Mouse (Mus musculus): ENCODE results near the gene Zfp524. TPM values are rescaled to one million over a fixed set of nuclear protein-coding genes. Genes with fewer than 3 reads are reported as not detected.
"Not testable (repeated sequence)": the region's sequence is repeated elsewhere in the genome, so short reads cannot be mapped to it uniquely, and the experiment has no call there.

Gene Zfp524
- 1 to 10 TPM; 5.3 to 6.7 TPM for total RNA-seq (2021)
- long read RNA-seq, experiment 1, partial matches to known transcripts = 0 of 2 reads
- long read RNA-seq, experiment 1, other reads (novel, unspliced or antisense) = 0 of 2 reads
- long read RNA-seq, experiment 2, partial matches to known transcripts = 0 of 3 reads
- long read RNA-seq, experiment 2, other reads (novel, unspliced or antisense) = 0 of 3 reads

GRCm38 (mm10) chr7:5014251-5015117, at the start of gene Zfp524, which contains the start of gene Fiz1:
Zfp524 (plus strand) TSS chr7:5014415.
Fiz1 (minus strand) TSS chr7:5014697.
- peak; percentile 97 to 98 for DNase-seq (ENCODE audit: low spot score in 2 of 2)

DNA sequence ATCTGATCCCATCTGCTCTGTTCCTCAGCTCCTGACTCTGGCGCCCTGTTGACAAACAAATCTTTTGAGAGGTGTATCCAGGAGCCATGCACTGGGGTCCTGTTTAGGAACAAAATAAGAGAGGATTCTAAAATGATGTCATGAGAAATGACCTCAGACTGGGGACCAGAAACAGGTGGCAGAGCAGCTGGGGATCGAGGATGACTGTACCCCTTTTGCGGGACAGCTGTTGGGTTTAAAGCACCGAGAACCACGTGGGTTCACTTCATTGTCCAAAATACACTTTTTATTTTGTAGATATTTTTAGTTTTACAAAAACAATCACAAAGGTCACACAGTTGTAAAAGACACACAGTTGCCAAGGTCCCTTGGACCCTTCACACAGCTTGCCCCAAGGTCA, 49.2 kb upstream of the Zfp524 start:
- intact Hi-C loops (cut with DNase I) = no loop called here
- DNase-seq (ENCODE audit: low spot score in 2 of 2) = no peak

More at GRCm38 (mm10) chr7:5014251-5015117, at the start of gene Zfp524, which contains the start of gene Fiz1:
- intact Hi-C loops (cut with DNase I) = loop anchor here (5.0 kb wide), 1 partner anchor 43 kb away; no protein-coding TSS in a partner anchor

- intact Hi-C loops (cut with DNase I) = no loop called here
- DNase-seq (ENCODE audit: low spot score in 2 of 2) = no peak
Observed at GRCm38 (mm10) chr7:4971068-4971467, 43.1 kb upstream of the Zfp524 start, which contains the start of gene Sbk3. Sbk3 (minus strand) TSS chr7:4971168.

GRCm38 (mm10) chr7:4971710-4972109, 42.5 kb upstream of the Zfp524 start:
- DNase-seq (ENCODE audit: low spot score in 2 of 2) = no peak
- intact Hi-C loops (cut with DNase I) = no loop called here

DNA sequence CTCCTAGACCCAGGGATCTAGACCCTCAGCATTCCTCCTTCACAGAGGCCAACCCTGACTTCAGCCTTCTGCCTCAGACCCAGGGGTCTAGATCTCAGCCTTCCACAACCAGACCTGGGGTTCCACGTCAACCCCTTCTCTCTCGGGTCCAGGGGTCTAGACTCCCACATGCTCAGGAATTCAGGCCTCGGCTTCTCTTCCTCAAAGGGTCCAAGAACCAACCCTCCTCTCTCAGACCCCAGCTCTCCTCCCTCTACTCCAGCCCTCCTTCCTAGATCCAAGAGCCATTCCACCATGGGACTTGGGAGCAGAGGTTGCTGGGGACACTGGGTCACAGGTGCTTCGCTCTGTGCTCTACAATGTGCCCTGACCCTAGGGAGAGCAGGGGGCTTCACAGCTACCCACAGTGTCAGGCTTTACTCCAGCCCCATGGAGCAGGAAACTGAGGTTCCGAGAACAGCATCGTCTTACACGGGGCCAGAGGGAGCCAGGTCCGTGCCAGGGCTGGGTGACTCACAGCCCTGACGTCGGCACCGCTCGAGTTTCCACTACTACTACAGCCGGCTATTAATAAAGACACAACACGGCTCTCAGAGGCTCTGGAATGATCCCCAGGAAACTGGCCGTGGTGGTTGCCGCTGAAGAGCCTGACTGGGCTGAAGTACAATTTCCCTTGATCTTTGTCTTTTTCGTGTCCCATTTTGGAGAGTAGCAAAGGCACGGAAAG, 41.7 kb upstream of the Zfp524 start:
- intact Hi-C loops (cut with DNase I) = no loop called here
- DNase-seq (ENCODE audit: low spot score in 2 of 2) = no peak

DNA sequence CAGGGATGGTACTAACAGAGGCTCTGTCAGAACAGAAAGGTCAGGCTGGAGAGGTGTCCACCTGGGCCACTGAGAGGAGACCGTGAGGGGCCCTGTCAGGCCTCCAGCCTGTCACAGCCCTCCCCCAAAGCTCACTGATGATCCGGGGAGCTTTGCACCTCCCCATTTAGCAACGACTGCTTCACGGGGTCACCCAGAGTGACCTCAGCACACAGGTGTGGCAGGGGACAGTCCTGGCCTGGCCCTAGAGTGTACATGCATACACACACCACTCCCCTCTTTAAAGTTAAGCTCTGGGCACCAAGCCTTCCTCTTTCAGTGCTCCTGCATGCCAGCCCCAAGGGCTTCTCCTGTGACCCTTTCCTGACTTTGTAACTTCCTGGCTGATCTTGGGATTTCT, 38.8 kb upstream of the Zfp524 start:
- intact Hi-C loops (cut with DNase I) = no loop called here
- no peak for DNase-seq (ENCODE audit: low spot score in 2 of 2)

- intact Hi-C loops (cut with DNase I) = no loop called here
- no peak for DNase-seq (ENCODE audit: low spot score in 2 of 2)
Observed at GRCm38 (mm10) chr7:4976832-4977231, 37.4 kb upstream of the Zfp524 start.

DNA sequence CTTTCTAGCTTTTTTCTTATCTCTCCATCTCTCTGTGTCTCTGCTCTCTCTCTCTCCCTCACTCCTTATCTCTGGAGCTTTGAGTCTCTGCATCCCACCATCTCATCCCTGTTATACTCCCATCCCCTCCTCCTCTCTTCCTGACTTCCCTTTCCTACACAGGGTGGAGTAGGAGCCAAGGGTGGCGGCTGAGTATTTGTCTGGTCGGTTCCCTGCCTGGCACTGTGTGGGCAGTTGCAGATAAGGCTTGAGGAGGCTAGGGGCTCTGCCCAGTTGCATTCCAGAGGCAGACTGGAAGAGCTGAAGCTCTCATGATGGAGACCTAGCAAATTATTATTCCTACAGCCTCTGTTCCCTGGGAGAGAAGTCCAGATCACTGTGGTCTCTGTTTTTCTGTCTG, 26.0 kb upstream of the Zfp524 start:
- intact Hi-C loops (cut with DNase I) = no loop called here
- no peak for DNase-seq (ENCODE audit: low spot score in 2 of 2)

GRCm38 (mm10) chr7:4993347-4993998, 20.7 kb upstream of the Zfp524 start:
- intact Hi-C loops (cut with DNase I) = no loop called here
- no peak for DNase-seq (ENCODE audit: low spot score in 2 of 2)

- DNase-seq (ENCODE audit: low spot score in 2 of 2) = no peak
Observed at GRCm38 (mm10) chr7:4993999-4994788, 20.0 kb upstream of the Zfp524 start.

GRCm38 (mm10) chr7:4995268-4996002, 18.8 kb upstream of the Zfp524 start:
- intact Hi-C loops (cut with DNase I) = no loop called here
- no peak for DNase-seq (ENCODE audit: low spot score in 2 of 2)

More at GRCm38 (mm10) chr7:4993999-4994788, 20.0 kb upstream of the Zfp524 start:
- intact Hi-C loops (cut with DNase I) = no loop called here

DNA sequence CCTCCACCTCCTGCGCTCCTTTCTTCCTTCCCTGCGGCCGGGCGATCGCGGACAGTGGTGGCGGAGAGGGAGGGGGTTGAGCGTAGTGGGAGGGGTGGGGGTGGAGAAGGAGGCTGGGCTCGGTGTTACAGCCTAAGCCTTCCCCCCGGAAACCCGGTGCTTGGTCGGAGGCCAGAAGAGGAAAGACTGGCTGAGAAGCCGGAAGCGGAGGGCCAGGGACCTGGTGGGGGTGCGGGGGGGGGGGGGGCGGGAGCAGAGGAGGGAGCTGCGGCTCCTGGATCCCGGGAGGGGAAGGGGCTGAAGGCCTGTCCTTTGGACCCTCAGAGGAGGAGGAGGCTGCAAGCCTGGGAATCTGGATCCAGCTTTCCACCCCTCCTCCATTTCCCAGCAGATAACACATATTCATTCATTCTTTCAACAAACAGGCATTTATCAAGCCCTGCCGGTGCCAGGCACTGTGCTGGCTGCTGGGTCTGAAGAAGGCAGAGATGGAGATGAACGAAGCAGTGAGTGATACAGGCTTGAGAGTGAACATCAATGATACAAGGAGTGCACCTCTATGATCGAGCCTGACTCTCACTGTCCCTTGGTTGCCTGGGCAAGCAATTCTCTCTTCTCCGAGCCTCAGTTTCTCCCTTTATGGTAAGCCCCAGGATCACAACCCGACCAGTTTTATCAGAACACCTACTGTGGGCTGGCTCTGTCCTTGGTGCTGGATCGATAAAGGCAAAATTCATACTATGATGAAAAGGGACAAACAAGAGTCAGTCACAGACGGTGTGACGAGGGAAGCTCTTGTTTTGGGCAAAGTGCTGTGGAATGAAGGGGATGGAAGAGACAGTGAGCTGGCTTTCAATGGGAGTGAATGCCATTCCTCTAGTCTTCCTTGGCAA, 18.0 kb upstream of the Zfp524 start, which contains the start of gene Zfp579:
Gene Zfp579, minus strand, starts transcription at position 156 of the 893 bp plus-strand sequence.
- DNase-seq (ENCODE audit: low spot score in 2 of 2) = peak; percentile 91 to 96
- intact Hi-C loops (cut with DNase I) = no loop called here

DNA sequence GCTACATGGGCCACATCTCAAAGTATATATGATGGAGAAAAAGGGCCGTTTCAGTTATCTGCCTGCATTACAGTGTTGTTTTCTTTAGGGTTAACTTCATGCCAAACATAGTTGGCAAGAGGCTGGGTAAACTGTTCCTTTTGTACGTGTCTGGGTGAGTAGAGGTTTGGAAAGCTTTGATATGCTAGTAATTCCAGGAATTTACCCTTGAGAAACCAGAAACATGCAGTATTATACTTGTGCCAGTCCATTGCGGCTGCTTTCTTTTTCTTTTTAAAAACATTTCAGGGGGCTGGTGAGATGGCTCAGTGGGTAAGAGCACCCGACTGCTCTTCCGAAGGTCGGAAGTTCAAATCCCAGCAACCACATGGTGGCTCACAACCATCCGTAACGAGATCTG, 17.3 kb upstream of the Zfp524 start:
- intact Hi-C loops (cut with DNase I) = no loop called here
- no peak for DNase-seq (ENCODE audit: low spot score in 2 of 2)

DNA sequence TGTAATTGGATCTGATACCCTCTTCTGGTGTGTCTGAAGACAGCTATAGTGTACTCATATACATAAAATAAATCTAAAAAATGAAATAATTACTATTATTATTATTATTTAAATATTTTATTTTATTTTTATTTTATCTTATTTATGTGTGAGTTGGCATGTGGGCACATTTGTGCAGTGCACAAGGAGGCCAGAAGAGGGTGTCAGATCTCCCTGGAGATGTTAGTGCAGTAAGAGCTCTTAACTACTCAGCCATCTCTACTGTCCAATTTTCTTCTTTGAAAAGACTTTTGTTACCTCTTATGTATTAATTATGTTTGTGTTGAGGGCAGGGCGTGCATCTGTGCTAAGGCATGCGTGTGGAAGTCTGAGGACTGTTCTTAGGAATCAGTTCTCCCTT, 14.3 kb upstream of the Zfp524 start:
- no peak for DNase-seq (ENCODE audit: low spot score in 2 of 2)
- intact Hi-C loops (cut with DNase I) = no loop called here

GRCm38 (mm10) chr7:5002876-5003275, 11.3 kb upstream of the Zfp524 start:
- intact Hi-C loops (cut with DNase I); DNase-seq (ENCODE audit: low spot score in 2 of 2): not testable (repeated sequence)

- intact Hi-C loops (cut with DNase I) = no loop called here
- DNase-seq (ENCODE audit: low spot score in 2 of 2) = no peak
Observed at GRCm38 (mm10) chr7:5008229-5008628, 6.0 kb upstream of the Zfp524 start.
